Mouse (Mus musculus) limb, embryonic 12.5 days (tissue): ENCODE results near the gene Brs3. TPM values are rescaled to one million over a fixed set of nuclear protein-coding genes. Genes with fewer than 3 reads are reported as not detected.
A peak's percentile ranks its signal among the peaks of the same experiment; 100 is the strongest.

Experiments
- ATAC-seq: fragments of 200-750 bp; cut with Nextera tagmentation; 2 replicates; pipeline ENCODE4 v1.8.0; 2017; ENCODE audit warnings: low read depth, moderate TSS enrichment; ENCODE audit not compliant: insufficient number of reproducible peaks, insufficient read depth, low FRiP score, low TSS enrichment
- H3K27ac ChIP-seq: fragments of 300-500 bp; sonication (generic); 2 replicates; pipeline ENCODE4 v1.5.1; 2016; ENCODE audit warnings: mild to moderate bottlenecking, moderate library complexity
- H3K27me3 ChIP-seq: fragments of 300-500 bp; sonication (generic); 2 replicates; pipeline ENCODE4 v1.6.1; 2016; ENCODE audit warnings: mild to moderate bottlenecking, moderate library complexity
- H3K36me3 ChIP-seq: fragments of 300-500 bp; sonication (generic); 2 replicates; pipeline ENCODE4 v1.6.1; 2016; ENCODE audit warnings: mild to moderate bottlenecking, moderate library complexity
- H3K4me1 ChIP-seq: fragments of 300-500 bp; sonication (generic); replicated peaks from 2 replicates; pipeline ENCODE4 v1.6.1; 2016
- H3K4me2 ChIP-seq: fragments of 300-500 bp; sonication (generic); 2 replicates; pipeline ENCODE4 v1.6.1; 2016; ENCODE audit warnings: mild to moderate bottlenecking, moderate library complexity
- H3K4me3 ChIP-seq: fragments of 300-500 bp; sonication (generic); replicated peaks from 2 replicates; pipeline ENCODE4 v1.5.1; 2016; ENCODE audit warnings: mild to moderate bottlenecking
- H3K9ac ChIP-seq: fragments of 300-500 bp; sonication (generic); replicated peaks from 2 replicates; pipeline ENCODE4 v1.6.1; 2016; ENCODE audit warnings: mild to moderate bottlenecking, moderate library complexity
- H3K9me3 ChIP-seq: fragments of 300-500 bp; sonication (generic); 2 replicates; pipeline ENCODE4 v1.6.1; 2016; ENCODE audit warnings: mild to moderate bottlenecking, moderate library complexity
- WGBS: fragments of 180-500 bp; shearing (Covaris S2); methylation state at CpG from one replicate; pipeline ENCODE4 v1.1.7; 2016; 5-methylcytosine and 5-hydroxymethylcytosine counted together
- polyA plus RNA-seq: library from polyadenylated mRNA; unstranded; fragments of >200 nt; fragmentation: Nextera tagmentation; extraction: Ambion mirVana; gene quantifications from 2 replicates; pipeline ENCODE4 v1.2.1, GENCODE M21; 2016

Gene Brs3
- polyA plus RNA-seq = not detected in 2 replicates

DNA sequence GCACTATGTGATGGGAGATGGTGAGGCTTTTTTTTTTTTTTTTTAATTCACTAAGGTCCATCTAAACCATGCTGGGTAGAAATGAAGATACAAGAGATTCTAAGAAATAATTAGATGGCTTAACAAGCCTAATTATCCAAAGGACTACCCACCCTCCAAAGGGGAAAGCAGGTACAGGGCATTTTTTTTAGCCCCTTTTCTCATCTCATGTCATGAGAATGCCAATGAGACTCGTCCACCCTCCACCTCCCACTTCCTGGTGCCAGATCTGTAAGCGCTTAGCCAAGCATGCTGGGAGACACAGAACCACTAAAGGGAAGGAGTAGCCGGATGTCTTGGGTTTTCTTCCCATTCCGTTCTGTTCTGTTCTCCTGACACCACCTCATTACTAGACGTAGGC lies at the start of gene Brs3:
Gene Brs3, plus strand, starts transcription at position 301 of the 400 bp plus-strand sequence.
- no peaks in the 10 kb centered on the region for H3K27me3 ChIP-seq
- no peaks in the 10 kb centered on the region for H3K9me3 ChIP-seq
- no peak within 1 kb of the TSS for H3K9ac ChIP-seq
- ATAC-seq = no peak
- H3K4me2 ChIP-seq = no peak within 1 kb of the TSS
- H3K4me1 ChIP-seq = no peaks in the 10 kb centered on the region
- 83% methylated on average over 5 of the region's 5 CpGs for WGBS
- H3K4me3 ChIP-seq = no peak within 1 kb of the TSS
- H3K36me3 ChIP-seq = no peaks in the 10 kb centered on the region
- no peak within 1 kb of the TSS for H3K27ac ChIP-seq

DNA sequence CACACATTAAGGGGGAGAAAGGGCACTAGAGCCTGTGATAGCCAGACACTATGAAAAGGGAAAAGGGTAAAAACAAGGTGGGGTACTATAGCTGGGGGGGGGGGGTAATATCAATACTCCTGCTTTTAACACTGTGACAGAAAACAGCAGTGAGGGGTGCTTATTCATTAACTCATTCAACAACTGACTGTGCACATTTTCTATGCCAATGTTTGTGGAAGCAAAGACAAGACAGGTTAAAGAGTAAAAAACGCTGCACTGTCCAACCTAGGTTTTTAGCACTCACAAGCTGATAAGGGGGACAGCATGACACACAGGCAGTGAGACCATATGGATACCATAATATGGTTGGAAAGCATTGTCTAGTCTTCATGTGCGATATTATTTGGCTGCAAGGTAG lies 30.0 kb upstream of the Brs3 start:
- H3K4me3 ChIP-seq = no peak overlapping the region
- H3K4me2 ChIP-seq = no peak overlapping the region
- H3K9ac ChIP-seq = no peak overlapping the region
- no peak overlapping the region for H3K27ac ChIP-seq
- 70% methylated on average over 2 of the region's 2 CpGs for WGBS
- no peaks in the 10 kb centered on the region for H3K9me3 ChIP-seq
- no peaks in the 10 kb centered on the region for H3K36me3 ChIP-seq
- H3K4me1 ChIP-seq = no peaks in the 10 kb centered on the region
- no peaks in the 10 kb centered on the region for H3K27me3 ChIP-seq
- ATAC-seq = no peak

DNA sequence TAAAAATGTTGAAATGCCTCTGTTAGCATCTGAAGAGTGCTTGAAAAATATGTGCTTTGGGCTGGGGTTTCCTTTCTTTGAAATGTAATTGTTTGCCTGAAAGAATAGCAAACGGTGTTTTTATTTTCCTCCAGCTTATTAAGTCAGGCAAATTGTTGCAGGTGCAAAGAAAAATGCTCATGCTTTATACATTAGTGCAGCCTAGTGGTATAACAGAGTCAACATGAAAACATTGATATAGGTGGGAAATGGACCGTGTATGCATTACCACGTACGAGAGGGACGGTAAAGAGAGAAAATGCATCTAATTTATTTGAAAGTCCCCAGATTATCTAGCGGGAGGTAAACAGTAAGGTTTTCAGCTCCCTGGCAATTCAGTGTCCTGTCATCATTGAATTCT lies 995 bp downstream of the Brs3 start:
- 82% methylated on average over 6 of the region's 6 CpGs for WGBS
- no peak overlapping the region for H3K27ac ChIP-seq
- no peaks in the 10 kb centered on the region for H3K9me3 ChIP-seq
- H3K4me3 ChIP-seq = no peak overlapping the region
- H3K27me3 ChIP-seq = no peaks in the 10 kb centered on the region
- no peak for ATAC-seq
- H3K9ac ChIP-seq = no peak overlapping the region
- H3K4me1 ChIP-seq = no peaks in the 10 kb centered on the region
- no peak overlapping the region for H3K4me2 ChIP-seq
- no peaks in the 10 kb centered on the region for H3K36me3 ChIP-seq

DNA sequence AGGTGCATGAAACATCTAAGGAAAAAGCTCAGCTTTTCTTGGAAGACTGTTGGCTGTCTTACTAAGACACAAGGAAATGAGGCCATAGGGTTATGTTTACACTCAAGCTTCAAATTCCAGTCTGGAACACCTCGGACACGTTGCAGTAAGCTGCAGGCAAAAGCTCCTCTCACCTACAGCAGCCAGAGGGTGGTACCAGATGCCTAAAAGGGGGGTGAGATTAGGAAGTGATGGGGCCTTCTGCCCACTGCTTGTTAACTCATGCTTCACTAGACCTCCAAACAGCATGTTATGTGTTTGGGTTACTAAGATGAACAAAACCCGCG lies 9.9 kb downstream of the Brs3 start:
- WGBS = 14% methylated on average over 4 of the region's 4 CpGs
- 0 out of 2 replicates have a peak, but pooled peaks cover 3% of the 10 kb centered on the region for H3K27me3 ChIP-seq
- H3K27ac ChIP-seq = peak overlapping the region; percentile 95
- peaks cover 10% of the 10 kb centered on the region; the same call in 1 of the 2 replicates for H3K36me3 ChIP-seq
- H3K9me3 ChIP-seq = no peaks in the 10 kb centered on the region
- ATAC-seq = peak; percentile 61
- H3K4me2 ChIP-seq = peak overlapping the region; percentile 45
- peak overlapping the region; percentile 51 for H3K4me3 ChIP-seq
- H3K9ac ChIP-seq = peak overlapping the region; percentile 64; the same call in 1 of the 2 replicates
- 0 out of 2 replicates have a peak, but pooled peaks cover 3% of the 10 kb centered on the region for H3K4me1 ChIP-seq

DNA sequence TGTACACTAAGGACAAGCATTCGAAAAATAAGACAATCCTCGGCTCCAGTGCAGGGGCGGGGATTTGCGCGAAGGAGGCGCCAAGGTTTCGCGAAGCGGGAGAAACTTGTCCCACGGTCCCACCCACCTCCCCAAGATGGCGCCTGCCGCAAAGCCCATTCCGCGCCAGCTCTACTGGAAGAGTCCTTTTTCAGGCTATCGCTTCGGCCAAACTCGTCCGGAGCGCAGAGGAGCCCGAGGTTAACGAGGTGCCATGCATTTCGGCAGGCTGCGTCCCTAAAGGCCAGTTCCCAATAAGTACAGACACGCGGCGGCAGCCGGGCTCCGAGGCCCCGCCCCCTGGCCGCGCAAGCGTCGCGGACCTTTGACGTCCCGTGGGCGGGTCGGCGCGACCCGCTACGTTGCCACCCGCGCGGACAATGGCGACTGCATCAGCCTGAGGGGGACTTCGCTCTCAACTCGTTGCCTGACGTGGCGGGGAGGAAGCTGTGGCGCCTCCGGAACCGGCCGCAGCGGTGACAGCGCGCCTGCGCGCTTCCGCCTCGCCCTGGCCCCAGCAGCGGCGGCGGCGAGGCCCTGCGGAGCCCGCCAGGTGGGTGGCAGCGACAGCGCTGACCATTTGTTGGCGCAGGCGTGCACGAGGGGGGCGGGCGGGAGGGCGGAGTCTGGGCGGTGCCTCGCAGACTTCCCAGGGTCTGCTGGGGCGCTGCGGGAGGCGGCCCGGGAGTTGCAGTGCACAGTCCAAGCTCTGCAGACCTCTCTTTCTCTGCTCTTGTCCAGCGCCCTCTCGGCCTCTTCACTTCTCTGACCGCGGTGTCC lies 10.5 kb downstream of the Brs3 start, which contains the start of gene Htatsf1:
Gene Htatsf1, plus strand, starts transcription at position 410 of the 819 bp plus-strand sequence.
- 18% methylated on average over 84 of the region's 85 CpGs for WGBS
- Histone ChIP-seq H3K4me2 (peak within 1 kb of the TSS; percentile 57), H3K27me3 (0 out of 2 replicates have a peak, but pooled peaks cover 3% of the 10 kb centered on the region), H3K9ac (peak within 1 kb of the TSS; percentile 64), H3K27ac (peak within 1 kb of the TSS; percentile 95), H3K9me3 (no peaks in the 10 kb centered on the region), H3K36me3 (peaks cover 16% of the 10 kb centered on the region; the same call in 1 of the 2 replicates), H3K4me1 (0 out of 2 replicates have a peak, but pooled peaks cover 3% of the 10 kb centered on the region), H3K4me3 (peak within 1 kb of the TSS; percentile 51)
- ATAC-seq = peak; percentile 97

DNA sequence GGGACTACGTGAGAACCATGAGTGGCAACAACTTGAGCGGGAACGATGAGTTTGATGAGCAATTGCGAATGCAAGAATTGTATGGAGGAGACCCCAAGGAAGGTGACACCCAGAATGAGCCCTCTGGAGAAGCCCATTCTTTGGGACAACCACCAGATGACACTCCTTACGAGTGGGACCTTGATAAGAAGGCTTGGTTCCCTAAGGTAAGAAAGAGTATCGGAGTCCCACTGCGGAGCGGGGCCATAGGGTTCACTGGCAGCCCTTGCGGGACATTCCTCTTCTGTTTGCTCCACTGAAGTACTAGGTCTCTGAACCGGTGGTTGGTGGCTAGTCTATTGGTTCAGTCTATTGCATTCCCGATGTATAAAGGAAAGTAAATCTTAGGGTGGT lies 11.1 kb downstream of the Brs3 start:
- 0 out of 2 replicates have a peak, but pooled peaks cover 3% of the 10 kb centered on the region for H3K27me3 ChIP-seq
- peak overlapping the region; percentile 57 for H3K4me2 ChIP-seq
- peaks cover 16% of the 10 kb centered on the region; the same call in 1 of the 2 replicates for H3K36me3 ChIP-seq
- H3K9ac ChIP-seq = peak overlapping the region; percentile 64
- H3K4me3 ChIP-seq = peak overlapping the region; percentile 51
- H3K4me1 ChIP-seq = 0 out of 2 replicates have a peak, but pooled peaks cover 3% of the 10 kb centered on the region
- ATAC-seq = peak; percentile 22; the same call in 1 of the 2 replicates
- 22% methylated on average over 11 of the region's 11 CpGs for WGBS
- H3K9me3 ChIP-seq = no peaks in the 10 kb centered on the region
- H3K27ac ChIP-seq = peak overlapping the region; percentile 95; the same call in 1 of the 2 replicates

DNA sequence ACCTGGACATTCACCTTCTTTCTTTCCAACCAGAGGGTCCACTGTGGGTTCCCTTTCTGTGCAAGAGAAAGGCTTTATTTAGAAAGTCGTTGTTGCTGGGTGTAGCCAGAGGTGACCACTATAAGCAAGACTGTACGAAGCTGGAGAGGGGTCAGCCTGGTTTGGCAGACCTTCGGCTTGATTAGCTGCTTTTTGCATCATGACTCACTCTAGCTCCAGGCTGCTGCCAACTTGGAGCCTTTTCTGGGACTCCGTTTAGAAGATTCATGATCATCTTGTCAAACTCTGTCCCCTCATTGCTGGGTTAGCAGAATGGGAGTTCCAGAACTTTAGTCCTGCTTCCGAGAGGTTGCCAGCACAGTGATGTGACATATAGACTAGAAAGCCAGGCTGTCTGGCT lies 38.6 kb downstream of the Brs3 start:
- Histone ChIP-seq H3K27ac (no peak overlapping the region), H3K9me3 (no peaks in the 10 kb centered on the region), H3K4me1 (no peaks in the 10 kb centered on the region), H3K27me3 (no peaks in the 10 kb centered on the region), H3K4me2 (no peak overlapping the region), H3K36me3 (no peaks in the 10 kb centered on the region), H3K4me3 (no peak overlapping the region), H3K9ac (no peak overlapping the region)
- no peak for ATAC-seq
- WGBS = 78% methylated on average over 5 of the region's 5 CpGs

DNA sequence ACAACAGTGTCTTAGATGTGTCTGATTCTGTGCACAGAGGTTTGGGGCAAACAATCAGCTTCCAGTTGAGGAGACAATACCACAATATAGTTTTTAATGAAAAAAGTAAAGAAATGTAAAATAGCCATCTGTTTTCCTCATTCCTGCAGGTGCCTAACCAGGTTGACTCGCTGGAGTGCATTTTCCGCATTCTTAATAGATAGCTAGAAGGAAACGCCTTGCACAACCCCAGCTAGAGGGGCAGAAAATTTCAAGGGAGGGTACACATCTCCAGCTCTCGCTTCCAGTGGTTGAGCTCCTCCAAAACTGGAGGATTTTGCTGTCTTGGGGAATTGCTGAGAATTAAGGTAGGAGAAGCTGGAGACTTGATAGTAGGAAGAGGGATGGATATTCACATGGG lies 44.9 kb downstream of the Brs3 start, which contains the start of gene Vgll1:
Gene Vgll1, plus strand, starts transcription at position 301 of the 400 bp plus-strand sequence.
- H3K36me3 ChIP-seq = no peaks in the 10 kb centered on the region
- H3K9ac ChIP-seq = no peak within 1 kb of the TSS
- WGBS = 73% methylated on average over 4 of the region's 4 CpGs
- no peak within 1 kb of the TSS for H3K4me3 ChIP-seq
- no peaks in the 10 kb centered on the region for H3K27me3 ChIP-seq
- no peak within 1 kb of the TSS for H3K4me2 ChIP-seq
- H3K4me1 ChIP-seq = no peaks in the 10 kb centered on the region
- no peak for ATAC-seq
- no peaks in the 10 kb centered on the region for H3K9me3 ChIP-seq
- no peak within 1 kb of the TSS for H3K27ac ChIP-seq

Other genes starting within 250 kb of the Brs3 start
- gene Map7d3, start 220.7 kb upstream of the Brs3 start, polyA plus RNA-seq = 3.8 and 3.9 TPM in 2 replicates
- gene Adgrg4, start 172.9 kb upstream of the Brs3 start, polyA plus RNA-seq = not detected in 2 replicates
- 86.9 and 92.3 TPM in 2 replicates for gene Htatsf1, start 10.5 kb downstream of the Brs3 start, polyA plus RNA-seq
- 0.58 and 0.79 TPM in 2 replicates for gene Vgll1, start 45.0 kb downstream of the Brs3 start, polyA plus RNA-seq
- not detected in 2 replicates for gene Cd40lg, start 169.1 kb downstream of the Brs3 start, polyA plus RNA-seq